Mouse (Mus musculus) liver, postnatal 0 days (tissue): ENCODE results near the gene Mocs2.

Source experiments
- CTCF ChIP-seq: sonication (generic); IDR thresholded peaks from 2 replicates; pipeline ENCODE4 v1.5.1; 2016; ENCODE audit warnings: antibody characterized with exemption, low read depth
- EP300 ChIP-seq: IDR thresholded peaks from 2 replicates; pipeline ENCODE4 v1.6.1; 2016; ENCODE audit warnings: antibody characterized with exemption, low read depth, mild to moderate bottlenecking

- TF ChIP-seq CTCF: no peak
- no peak for TF ChIP-seq EP300
These were observed 27.8 kb downstream of the Mocs2 start for GRCm38 (mm10) chr13:114845804-114846203.
